Mouse (Mus musculus): ENCODE data around the gene Ormdl2.

The Ormdl2 gene

GRCm38 (mm10) chr10:128807018-128807417 is 14.4 kb downstream of the Ormdl2 start:
- TF ChIP-seq GATA4 (IDR thresholded peaks at IDR 0.05; ENCODE audit: insufficient replicate concordance, low read length): no peak

GRCm38 (mm10) chr10:128806086-128806485 is 15.4 kb downstream of the Ormdl2 start:
- TF ChIP-seq GATA4 (IDR thresholded peaks at IDR 0.05; ENCODE audit: insufficient replicate concordance, low read length): no peak

- peak; percentile 21; the same call in 1 of the 2 replicates for TF ChIP-seq GATA4 (IDR thresholded peaks at IDR 0.05; ENCODE audit: insufficient replicate concordance, low read length)
Observed at GRCm38 (mm10) chr10:128805092-128806000, 16.1 kb downstream of the Ormdl2 start.

GRCm38 (mm10) chr10:128804271-128805091 is 17.0 kb downstream of the Ormdl2 start, which contains the start of gene Tmem198b:
Tmem198b (minus strand) TSS chr10:128804370.
- TF ChIP-seq GATA4 (IDR thresholded peaks at IDR 0.05; ENCODE audit: insufficient replicate concordance, low read length): no peak

GRCm38 (mm10) chr10:128803771-128804270 is 17.6 kb downstream of the Ormdl2 start, which contains the start of gene Dnajc14:
Dnajc14 (plus strand) TSS chr10:128804062.
- TF ChIP-seq GATA4 (IDR thresholded peaks at IDR 0.05; ENCODE audit: insufficient replicate concordance, low read length): no peak

GRCm38 (mm10) chr10:128803361-128803760 is 18.1 kb downstream of the Ormdl2 start:
- TF ChIP-seq GATA4 (IDR thresholded peaks at IDR 0.05; ENCODE audit: insufficient replicate concordance, low read length): no peak

- TF ChIP-seq GATA4 (IDR thresholded peaks at IDR 0.05; ENCODE audit: insufficient replicate concordance, low read length): no peak
Observed at GRCm38 (mm10) chr10:128802956-128803355, 18.5 kb downstream of the Ormdl2 start.

GRCm38 (mm10) chr10:128801981-128802495 is 19.4 kb downstream of the Ormdl2 start:
- TF ChIP-seq GATA4 (IDR thresholded peaks at IDR 0.05; ENCODE audit: insufficient replicate concordance, low read length): no peak

- no peak for TF ChIP-seq GATA4 (IDR thresholded peaks at IDR 0.05; ENCODE audit: insufficient replicate concordance, low read length)
Observed at GRCm38 (mm10) chr10:128798676-128799075, 22.8 kb downstream of the Ormdl2 start.

GRCm38 (mm10) chr10:128795581-128795980 is 25.9 kb downstream of the Ormdl2 start:
- no peak for TF ChIP-seq GATA4 (IDR thresholded peaks at IDR 0.05; ENCODE audit: insufficient replicate concordance, low read length)

GRCm38 (mm10) chr10:128794391-128794790 is 27.1 kb downstream of the Ormdl2 start:
- TF ChIP-seq GATA4 (IDR thresholded peaks at IDR 0.05; ENCODE audit: insufficient replicate concordance, low read length): no peak

GRCm38 (mm10) chr10:128793258-128793657 is 28.2 kb downstream of the Ormdl2 start:
- TF ChIP-seq GATA4 (IDR thresholded peaks at IDR 0.05; ENCODE audit: insufficient replicate concordance, low read length): no peak

GRCm38 (mm10) chr10:128792041-128792440 is 29.4 kb downstream of the Ormdl2 start:
- TF ChIP-seq GATA4 (IDR thresholded peaks at IDR 0.05; ENCODE audit: insufficient replicate concordance, low read length): no peak

- TF ChIP-seq GATA4 (IDR thresholded peaks at IDR 0.05; ENCODE audit: insufficient replicate concordance, low read length): no peak
Observed at GRCm38 (mm10) chr10:128790398-128791124, 30.9 kb downstream of the Ormdl2 start, which contains the start of gene Mmp19. Mmp19 (plus strand) TSS chr10:128790910.

Measured in liver, adult (tissue).